Mouse (Mus musculus) bone marrow macrophage, adult 2 months (primary cell): Measurements from ENCODE around the gene Vps54.

Experiments
- CTCF ChIP-seq: IDR thresholded peaks from 2 replicates; pipeline ENCODE4 v1.5.1; 2012; ENCODE audit warnings: low read depth, mild to moderate bottlenecking, low read length, moderate library complexity
- POLR2A ChIP-seq: IDR thresholded peaks from 2 replicates; pipeline ENCODE4 v1.6.1; 2012; ENCODE audit warnings: mild to moderate bottlenecking, low read depth, low read length, borderline replicate concordance

DNA sequence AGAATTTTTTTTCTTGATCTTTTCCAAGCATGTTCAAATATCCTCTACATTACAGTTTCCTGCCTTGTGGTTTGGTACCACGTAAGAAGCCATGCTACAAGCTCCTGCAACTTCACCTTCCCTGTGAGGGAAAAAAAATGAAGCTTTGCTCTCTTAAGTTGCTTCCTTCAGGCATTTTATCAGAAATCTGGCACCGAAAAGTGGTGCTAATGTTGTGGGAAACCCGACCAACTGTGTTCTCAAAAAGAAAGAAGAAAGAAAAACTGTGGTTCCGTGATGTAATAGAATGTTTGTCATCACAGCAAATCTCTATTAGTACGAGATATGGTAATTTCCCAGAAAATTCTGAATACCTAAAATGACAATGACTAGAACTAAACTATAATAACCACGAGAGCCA, 15.0 kb upstream of the Vps54 start:
- TF ChIP-seq CTCF (no peak), POLR2A (no peak)
